Mouse (Mus musculus) T-cell, adult 2 months (primary cell): ENCODE results near the gene Gm10697.
"Not testable (repeated sequence)": the region's sequence is repeated elsewhere in the genome, so short reads cannot be mapped to it uniquely, and the experiment has no call there.

Source experiments
- DNase-seq: peaks from one replicate; pipeline ENCODE4 v3.0.0; 2022; ENCODE audit warnings: low spot score

The Gm10697 gene

DNA sequence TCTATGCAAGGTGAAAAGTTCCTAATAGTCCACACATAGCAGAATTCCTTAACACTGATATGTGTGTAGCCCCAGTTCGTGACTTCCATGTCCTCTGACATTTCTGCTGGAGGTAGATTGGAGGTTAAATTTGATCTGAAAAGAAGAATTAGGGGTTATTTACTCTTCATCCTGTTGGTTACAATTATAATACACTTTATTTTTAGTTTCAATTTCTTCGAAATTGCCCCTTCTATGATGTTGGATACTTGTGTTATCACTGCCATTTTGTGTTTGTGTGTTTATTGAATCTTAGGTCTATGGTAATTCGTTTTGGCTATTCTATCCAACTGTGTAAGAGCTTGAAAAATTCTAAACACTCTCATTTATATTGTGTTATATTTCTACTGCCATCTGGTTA is at the start of gene Gm10697:
TSS of gene Gm10697 (minus strand) at position 101 of the 400 bp plus-strand sequence.
- not testable (repeated sequence) for DNase-seq

DNA sequence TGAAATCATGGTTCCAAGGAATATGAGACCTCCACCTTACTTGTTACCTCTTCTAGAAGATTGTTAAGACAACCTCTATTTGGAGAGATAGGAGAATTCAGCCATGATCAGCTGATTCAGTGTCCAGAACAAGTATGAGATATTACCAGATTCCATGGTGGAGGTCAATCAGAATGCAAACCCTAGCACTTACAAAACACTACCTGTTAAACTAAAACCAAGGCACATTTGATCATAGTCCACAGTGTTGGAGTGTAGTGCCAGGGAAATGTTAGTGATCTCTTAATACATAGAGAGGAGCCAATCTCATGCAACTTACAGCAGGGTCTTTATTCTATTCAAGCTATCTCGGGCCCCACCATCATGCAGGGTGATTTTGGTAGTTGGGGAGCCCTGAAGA is 42.6 kb upstream of the Gm10697 start:
- DNase-seq: not testable (repeated sequence)

DNA sequence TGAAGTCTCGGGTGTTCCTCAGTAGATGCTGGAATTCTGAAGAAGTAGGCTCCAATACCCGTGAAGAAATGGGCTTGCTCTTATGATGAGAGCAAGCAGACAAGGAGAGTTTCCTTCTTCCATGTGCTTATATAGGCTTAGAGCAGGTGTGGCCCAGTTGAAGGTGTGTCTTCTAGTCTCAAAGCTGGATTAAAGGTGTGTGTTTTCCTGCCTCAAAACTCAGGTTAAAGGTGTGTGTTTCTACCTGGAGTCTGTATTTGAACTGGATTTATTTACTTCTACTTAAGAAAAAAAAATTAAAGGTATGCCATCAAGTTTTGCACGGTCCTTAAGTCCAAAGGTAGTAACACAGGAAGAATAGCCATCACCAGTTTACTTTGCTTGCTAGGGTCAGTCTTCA is 17.7 kb downstream of the Gm10697 start, which contains the start of gene Gm9125:
TSS of gene Gm9125 (minus strand) at position 101 of the 400 bp plus-strand sequence.
- DNase-seq: not testable (repeated sequence)

DNA sequence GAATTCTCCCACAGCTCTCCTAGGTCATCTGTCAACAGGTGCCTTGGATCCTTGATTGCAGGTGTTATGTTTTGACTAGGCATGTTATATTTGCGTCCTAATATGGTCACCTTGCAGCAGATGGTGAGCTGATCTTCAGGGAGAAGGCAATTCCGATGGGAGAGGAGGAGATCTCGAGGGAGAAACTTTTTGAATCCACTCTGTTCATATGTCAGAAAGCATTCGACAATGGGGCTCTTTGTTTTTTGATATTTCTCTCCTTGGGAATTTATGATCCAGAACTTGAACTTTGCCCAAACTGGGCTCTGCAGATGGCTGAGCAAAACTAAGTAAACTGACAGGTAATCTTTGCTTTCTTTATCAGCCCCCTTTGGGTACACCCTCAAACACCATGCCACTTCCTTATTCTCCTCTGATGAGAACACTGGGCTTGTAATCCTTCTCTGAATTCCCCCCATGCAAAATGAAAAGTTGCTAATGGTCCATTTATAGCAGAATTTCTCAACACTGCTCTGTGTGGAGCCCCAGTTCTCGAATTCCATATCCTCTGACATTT is 22.8 kb downstream of the Gm10697 start:
- DNase-seq: not testable (repeated sequence)

GRCm38 (mm10) chr3:94038241-94038640 is 34.2 kb downstream of the Gm10697 start:
- not testable (repeated sequence) for DNase-seq

GRCm38 (mm10) chr3:94034400-94034799 is 38.0 kb downstream of the Gm10697 start:
- not testable (repeated sequence) for DNase-seq
